Mouse (Mus musculus) brain, embryonic 18.5 days (tissue): Measurements from ENCODE around the gene Ankrd44.
"Not testable (repeated sequence)": the region's sequence is repeated elsewhere in the genome, so short reads cannot be mapped to it uniquely, and the experiment has no call there.

Experiments
- DNase-seq: peaks from one replicate; pipeline ENCODE4 v3.0.0-alpha.2; 2012; ENCODE audit warnings: low read depth, low spot score

Gene Ankrd44

DNA sequence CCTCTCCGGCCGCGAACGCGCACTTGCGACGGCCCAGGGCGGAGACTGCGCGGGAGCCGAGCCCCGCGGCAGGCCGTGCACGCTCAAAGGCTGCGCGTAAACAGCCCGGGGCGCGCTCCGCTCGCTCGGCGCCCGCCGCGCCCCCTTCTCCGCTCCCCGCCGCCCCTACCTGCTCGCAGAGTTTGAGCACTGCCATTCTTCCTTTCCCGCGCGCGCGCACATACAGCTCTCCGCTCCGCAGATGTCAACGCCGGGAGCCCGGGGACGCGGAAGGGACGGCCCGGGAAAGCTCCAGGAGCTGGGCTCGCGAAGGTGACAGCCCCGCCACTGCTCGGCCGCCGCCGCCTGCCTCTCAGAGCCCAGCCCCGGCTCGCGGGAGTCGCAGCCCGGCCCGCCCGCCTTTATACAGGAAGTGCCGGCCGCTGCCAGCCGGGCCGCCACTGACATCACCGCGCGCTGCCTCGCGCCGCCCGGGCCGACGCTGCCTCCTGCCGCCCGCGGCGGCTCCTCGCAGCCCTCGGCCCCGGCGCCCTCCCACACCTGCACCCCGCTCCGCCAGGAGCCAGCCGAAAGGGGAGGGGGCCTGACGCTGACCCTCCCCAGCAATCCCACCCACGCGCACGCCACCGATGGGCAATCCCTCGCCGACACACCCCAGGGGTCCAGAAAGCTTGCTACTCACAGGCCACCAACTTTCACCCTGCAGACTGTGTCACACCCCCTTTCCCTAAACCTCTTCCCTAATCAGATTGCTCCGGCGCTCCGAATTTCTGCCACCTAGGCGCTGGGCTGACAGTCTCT is at the start of gene Ankrd44:
Gene Ankrd44, minus strand, starts transcription at position 417 of the 801 bp plus-strand sequence.
- peak; percentile 56 for DNase-seq

GRCm38 (mm10) chr1:54971687-54972404 is 45.7 kb upstream of the Ankrd44 start:
- DNase-seq, result no peak

DNA sequence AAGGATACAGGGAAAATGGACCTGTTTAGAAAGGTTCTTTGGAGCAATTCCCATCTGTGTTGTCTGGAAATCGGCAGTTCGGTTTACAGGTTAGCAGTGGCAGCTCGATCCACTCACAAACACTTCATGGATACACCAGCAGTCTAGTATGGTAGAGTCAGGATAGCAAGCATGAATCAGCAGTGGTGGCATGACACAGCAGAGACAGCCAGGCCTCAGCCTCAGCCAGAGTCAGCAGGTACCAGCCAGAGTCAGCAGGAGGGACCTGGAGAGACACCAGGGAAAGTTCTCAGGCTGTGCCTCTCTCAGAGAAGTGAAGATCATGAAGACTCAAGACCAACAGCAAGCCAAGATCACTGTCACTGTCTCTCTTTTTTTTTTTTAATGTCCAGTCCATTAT is 40.7 kb upstream of the Ankrd44 start:
- no peak for DNase-seq

GRCm38 (mm10) chr1:54965159-54965995 is 39.2 kb upstream of the Ankrd44 start:
- DNase-seq, result no peak

DNA sequence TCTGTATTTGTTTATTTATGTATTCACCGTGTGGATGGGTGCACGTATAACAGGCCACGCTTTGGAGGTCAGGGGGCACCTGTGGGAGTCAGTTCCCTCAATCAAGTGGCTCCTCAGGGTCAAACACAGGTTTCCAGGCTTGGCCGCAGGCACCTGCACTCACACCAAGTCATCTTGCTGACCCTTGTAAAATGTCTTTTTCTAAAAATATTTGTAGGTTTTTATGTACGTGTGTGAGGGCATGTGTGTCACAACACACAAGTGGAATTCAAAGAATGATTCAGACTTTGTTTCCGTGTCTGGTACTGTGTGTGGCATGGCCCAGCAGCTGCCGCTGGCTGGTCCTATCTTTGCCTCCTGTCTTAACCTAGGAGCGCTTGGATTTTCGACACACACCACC is 35.5 kb upstream of the Ankrd44 start:
- no peak for DNase-seq

DNA sequence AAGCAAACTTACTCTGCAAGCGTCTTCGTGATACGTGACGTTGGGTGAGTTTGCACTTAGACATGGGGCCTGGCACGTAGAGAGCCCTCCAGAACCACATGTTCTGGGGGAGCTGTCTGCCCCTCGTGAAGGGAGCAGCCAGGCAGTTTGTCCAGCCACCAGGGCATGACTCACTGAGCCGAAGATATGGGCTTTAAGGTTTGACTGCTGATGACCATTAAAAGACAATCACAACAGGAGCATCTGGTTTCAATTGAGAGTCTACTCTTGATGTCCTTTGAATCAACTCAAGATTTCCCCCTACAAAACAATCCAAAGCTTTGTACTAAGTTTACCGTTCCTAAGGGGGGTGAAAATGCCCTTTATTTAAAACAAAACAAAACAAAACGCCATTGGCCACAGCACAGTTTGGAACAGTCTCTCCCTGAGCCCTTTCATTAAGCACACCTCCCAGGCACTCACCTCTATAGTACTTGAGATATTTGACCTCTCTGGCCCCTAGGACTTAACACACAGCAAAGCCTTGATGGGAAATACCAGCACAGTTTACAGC is 34.5 kb upstream of the Ankrd44 start:
- DNase-seq, result no peak

GRCm38 (mm10) chr1:54958525-54958924 is 32.3 kb upstream of the Ankrd44 start:
- no peak for DNase-seq

DNA sequence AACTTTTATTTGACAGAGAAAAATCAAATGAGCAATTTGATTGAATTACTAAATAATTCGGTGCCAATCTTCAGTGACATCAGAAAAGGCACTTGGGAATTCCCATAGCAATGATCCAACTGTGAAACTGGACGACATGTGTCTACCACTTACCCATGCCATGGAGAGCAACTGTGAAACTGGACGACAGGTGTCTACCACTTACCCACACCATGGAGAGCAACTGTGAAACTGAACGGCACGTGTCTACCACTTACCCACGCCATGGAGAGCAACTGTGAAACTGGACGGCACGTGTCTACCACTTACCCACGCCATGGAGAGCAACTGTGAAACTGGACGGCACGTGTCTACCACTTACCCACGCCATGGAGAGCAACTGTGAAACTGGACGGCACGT is 30.8 kb upstream of the Ankrd44 start:
- DNase-seq, result not testable (repeated sequence)

DNA sequence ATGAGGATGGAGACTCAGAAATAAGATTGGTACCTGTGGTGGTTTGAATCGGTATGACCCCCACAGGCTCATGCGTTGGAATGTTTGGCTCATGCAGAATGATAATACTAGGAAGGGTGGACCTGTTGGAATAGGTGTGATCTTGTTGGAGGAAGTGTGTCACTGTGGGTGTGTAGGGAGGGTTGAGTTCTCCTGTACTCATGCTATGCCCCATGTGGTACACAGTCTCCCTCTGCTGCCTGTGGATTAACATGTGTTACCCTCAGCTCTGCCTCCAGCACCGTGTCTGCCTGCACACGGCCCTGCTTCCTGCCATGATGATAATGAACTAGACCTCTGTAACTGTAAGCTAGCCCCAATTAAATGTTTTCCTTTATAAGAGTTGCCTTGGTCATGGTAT is 28.7 kb upstream of the Ankrd44 start:
- no peak for DNase-seq

- no peak for DNase-seq
Observed at GRCm38 (mm10) chr1:54944648-54945047, 18.5 kb upstream of the Ankrd44 start.

GRCm38 (mm10) chr1:54935466-54935865 is 9.3 kb upstream of the Ankrd44 start:
- DNase-seq, result no peak

- DNase-seq, result no peak
Observed at GRCm38 (mm10) chr1:54934911-54935310, 8.7 kb upstream of the Ankrd44 start.

- no peak for DNase-seq
Observed at GRCm38 (mm10) chr1:54933646-54934045, 7.5 kb upstream of the Ankrd44 start.

DNA sequence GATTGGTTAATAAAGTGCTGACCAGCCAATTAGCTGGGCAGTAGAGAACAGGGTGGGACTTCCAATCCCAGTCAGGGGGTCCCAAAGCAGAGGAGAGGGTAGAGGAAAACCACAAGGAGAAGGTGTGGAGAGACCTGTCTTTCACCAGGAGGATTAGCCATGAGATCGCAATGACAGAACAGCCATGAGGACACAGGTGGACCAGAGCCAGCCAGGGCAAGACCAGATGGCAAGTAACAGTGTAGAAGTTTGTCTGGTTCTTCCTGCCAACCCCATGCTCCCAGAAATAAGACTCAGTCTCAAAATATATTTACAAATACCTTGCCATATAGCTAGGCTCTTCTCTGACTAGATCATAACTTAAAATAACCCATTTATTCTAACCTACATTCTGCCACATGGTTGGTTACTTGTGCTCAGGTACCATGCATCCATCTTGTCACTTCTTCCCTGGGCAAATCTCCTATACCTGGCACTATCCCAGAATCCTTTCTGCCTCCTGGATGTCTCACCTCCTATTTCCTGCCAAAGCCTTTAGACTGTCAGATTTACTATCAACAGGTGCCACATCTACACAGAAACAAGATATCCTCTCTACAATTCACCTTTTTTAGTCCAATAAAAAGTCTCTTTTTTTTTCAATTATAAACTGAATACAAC is 6.4 kb upstream of the Ankrd44 start:
- DNase-seq, result no peak

GRCm38 (mm10) chr1:54931231-54931630 is 5.0 kb upstream of the Ankrd44 start:
- DNase-seq, result no peak

DNA sequence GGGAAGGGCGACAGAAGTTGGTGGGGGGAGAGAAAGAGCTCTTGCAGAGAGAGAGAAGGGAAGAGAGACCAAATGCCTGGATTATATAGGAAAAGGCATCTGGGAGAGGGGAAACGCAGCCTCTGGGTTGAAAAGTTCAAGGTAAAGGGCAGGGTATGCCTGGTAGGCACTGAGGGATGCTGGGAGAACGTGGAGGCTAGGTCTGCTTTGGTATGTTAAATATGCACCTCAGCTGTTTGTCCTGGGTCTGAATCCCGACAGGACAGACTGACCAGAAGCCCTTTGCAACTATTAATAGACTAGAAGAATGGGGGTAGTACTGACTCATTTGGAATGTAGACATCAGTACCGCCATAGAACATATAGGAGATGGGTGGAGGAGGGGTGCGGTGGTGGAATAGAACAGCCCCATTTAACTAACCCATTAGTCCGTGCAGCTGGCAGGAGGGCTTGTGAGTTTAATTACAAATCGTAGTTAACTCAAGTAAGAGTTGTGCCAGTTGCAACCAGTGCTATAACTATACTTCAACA is 4.5 kb upstream of the Ankrd44 start:
- no peak for DNase-seq

GRCm38 (mm10) chr1:54925451-54925934 is 694 bp downstream of the Ankrd44 start:
- DNase-seq, result no peak

GRCm38 (mm10) chr1:54924760-54925159 is 1.4 kb downstream of the Ankrd44 start:
- no peak for DNase-seq

DNA sequence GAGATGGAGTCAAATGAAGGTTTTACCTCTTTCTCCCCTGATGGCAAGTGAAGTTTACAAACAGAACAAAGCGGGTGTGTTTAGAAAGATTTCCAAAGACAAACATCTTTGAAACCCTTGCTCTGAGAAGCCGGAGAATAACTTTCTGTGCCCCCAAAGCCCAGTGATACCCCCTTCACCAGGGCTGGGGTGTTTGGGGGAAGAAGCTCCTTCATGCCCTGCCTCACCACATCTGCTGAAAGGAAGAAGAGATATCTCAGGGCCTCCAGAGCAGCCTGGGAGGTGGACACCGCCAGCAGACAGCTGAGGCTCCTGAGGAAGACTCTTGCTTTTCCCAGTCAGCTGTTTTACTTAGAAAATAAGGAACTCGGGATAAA is 1.9 kb downstream of the Ankrd44 start:
- DNase-seq, result no peak

- DNase-seq, result no peak
Observed at GRCm38 (mm10) chr1:54923366-54924308, 2.5 kb downstream of the Ankrd44 start.
